Comparison of ENCODE assay signal across 9 mouse cellular contexts in genomic region chr13:107923129-107924114, GRCm38 (mm10).
DNase-seq lines count a peak whose midpoint lies in the region; ATAC-seq and TF ChIP-seq lines count a peak whose summit lies in the region.
"Had no signal": no experiment of that assay in that cellular context is flagged by ENCODE, and none has a peak within 500 bp of the region (broad histone marks: within the 10 kb centered on the region; RNA-seq: fewer than 3 reads in every experiment).

No protein-coding gene starts in this region.

- DNase-seq in left cerebral cortex, adult 9 months (ENCODE audit: low spot score in 2 of 2): peak; percentile 25 to 37
- DNase-seq in left cerebral cortex, adult 8-10 months (ENCODE audit: low spot score in 2 of 2): no peak
- peak; percentile 45 to 50 for DNase-seq in cerebellum, adult 2 months
- DNase-seq in thymus, postnatal 10 days (ENCODE audit: low spot score in 2 of 2): no peak
- DNase-seq in liver, embryonic 11.5 days (ENCODE audit: low spot score): no peak

- H3K4me2 ChIP-seq in forebrain, embryonic 13.5 days: no peak overlapping the region
- H3K4me2 ChIP-seq in hindbrain, embryonic 16.5 days (ENCODE audit: low read length): no peak overlapping the region
- no peak overlapping the region for H3K4me2 ChIP-seq in intestine, embryonic 15.5 days (replicated peaks)
- no peak overlapping the region for H3K4me2 ChIP-seq in liver, embryonic 11.5 days
- H3K4me2 ChIP-seq: neural tube, embryonic 12.5 days had no signal

- TF ChIP-seq CTCF in cerebellum, adult 2 months (IDR thresholded peaks at IDR 0.05; ENCODE audit: borderline replicate concordance, insufficient read depth, low read depth, low read length): no peak

- no peak overlapping the region for H3K4me3 ChIP-seq in cerebellum, adult 2 months (replicated peaks; ENCODE audit: insufficient read depth, low read depth, low read length)
- H3K4me3 ChIP-seq in forebrain, embryonic 13.5 days: no peak overlapping the region
- no peak overlapping the region for H3K4me3 ChIP-seq in hindbrain, embryonic 16.5 days (ENCODE audit: low read length)
- no peak overlapping the region for H3K4me3 ChIP-seq in intestine, embryonic 15.5 days (replicated peaks)
- H3K4me3 ChIP-seq in liver, embryonic 11.5 days (ENCODE audit: low read depth, low read length): no peak overlapping the region
- H3K4me3 ChIP-seq: neural tube, embryonic 12.5 days had no signal

- H3K9me3 ChIP-seq in forebrain, embryonic 13.5 days (replicated peaks): no peaks in the 10 kb centered on the region
- no peaks in the 10 kb centered on the region for H3K9me3 ChIP-seq in hindbrain, embryonic 16.5 days (ENCODE audit: control insufficient read depth, low read length)
- H3K9me3 ChIP-seq in intestine, embryonic 15.5 days: no peaks in the 10 kb centered on the region
- no peaks in the 10 kb centered on the region for H3K9me3 ChIP-seq in liver, embryonic 11.5 days (ENCODE audit: control insufficient read depth, low read length)
- H3K9me3 ChIP-seq: neural tube, embryonic 12.5 days had no signal

- peak; percentile 73 for ATAC-seq in forebrain, embryonic 13.5 days
- ATAC-seq in hindbrain, embryonic 16.5 days: peak; percentile 91
- no peak for ATAC-seq in intestine, embryonic 15.5 days
- ATAC-seq in liver, embryonic 11.5 days (replicated peaks; ENCODE audit: low FRiP score): no peak

- no peaks in the 10 kb centered on the region for H3K27me3 ChIP-seq in cerebellum, adult 2 months (ENCODE audit: control insufficient read depth, insufficient read depth, low read length)
- no peaks in the 10 kb centered on the region; the same call in 1 of the 2 replicates for H3K27me3 ChIP-seq in forebrain, embryonic 13.5 days
- no peaks in the 10 kb centered on the region for H3K27me3 ChIP-seq in hindbrain, embryonic 16.5 days (replicated peaks; ENCODE audit: control insufficient read depth, insufficient read depth, low read length)
- H3K27me3 ChIP-seq in intestine, embryonic 15.5 days (replicated peaks): no peaks in the 10 kb centered on the region
- H3K27me3 ChIP-seq in liver, embryonic 11.5 days (replicated peaks; ENCODE audit: control insufficient read depth, insufficient read depth, low read length): no peaks in the 10 kb centered on the region
- H3K27me3 ChIP-seq: neural tube, embryonic 12.5 days had no signal

- no peak overlapping the region for H3K9ac ChIP-seq in forebrain, embryonic 13.5 days
- no peak overlapping the region for H3K9ac ChIP-seq in hindbrain, embryonic 16.5 days (ENCODE audit: low read depth, low read length)
- H3K9ac ChIP-seq in intestine, embryonic 15.5 days: no peak overlapping the region
- H3K9ac ChIP-seq in liver, embryonic 11.5 days (ENCODE audit: low read depth, low read length): no peak overlapping the region
- H3K9ac ChIP-seq: neural tube, embryonic 12.5 days had no signal

- TF ChIP-seq POLR2A in cerebellum, adult 2 months (IDR thresholded peaks at IDR 0.05; ENCODE audit: borderline replicate concordance, insufficient read depth, low read length): no peak

- H3K36me3 ChIP-seq in forebrain, embryonic 13.5 days (ENCODE audit: poor library complexity, severe bottlenecking): no peaks in the 10 kb centered on the region
- no peaks in the 10 kb centered on the region for H3K36me3 ChIP-seq in hindbrain, embryonic 16.5 days (ENCODE audit: control insufficient read depth, insufficient read depth, low read length)
- H3K36me3 ChIP-seq in intestine, embryonic 15.5 days: no peaks in the 10 kb centered on the region
- no peaks in the 10 kb centered on the region for H3K36me3 ChIP-seq in liver, embryonic 11.5 days (ENCODE audit: control insufficient read depth, insufficient read depth, low read length)
- H3K36me3 ChIP-seq: neural tube, embryonic 12.5 days had no signal

- H3K27ac ChIP-seq in cerebellum, adult 2 months (ENCODE audit: insufficient read depth, low read length): no peak overlapping the region
- no peak overlapping the region; the same call in 1 of the 2 replicates for H3K27ac ChIP-seq in forebrain, embryonic 13.5 days
- H3K27ac ChIP-seq in hindbrain, embryonic 16.5 days (ENCODE audit: low read depth, low read length): peak overlapping the region; percentile 57
- no peak overlapping the region for H3K27ac ChIP-seq in intestine, embryonic 15.5 days
- no peak overlapping the region for H3K27ac ChIP-seq in liver, embryonic 11.5 days (ENCODE audit: low read depth, low read length)
- H3K27ac ChIP-seq: neural tube, embryonic 12.5 days had no signal

- peaks cover 5% of the 10 kb centered on the region; the same call in 1 of the 2 replicates for H3K4me1 ChIP-seq in cerebellum, adult 2 months (ENCODE audit: control insufficient read depth, insufficient read depth, low read length)
- peaks cover 16% of the 10 kb centered on the region for H3K4me1 ChIP-seq in forebrain, embryonic 13.5 days
- 0 out of 2 replicates have a peak, but pooled peaks cover 2% of the 10 kb centered on the region for H3K4me1 ChIP-seq in hindbrain, embryonic 16.5 days (ENCODE audit: control insufficient read depth, insufficient read depth, low read depth, low read length)
- H3K4me1 ChIP-seq in intestine, embryonic 15.5 days (replicated peaks): no peaks in the 10 kb centered on the region
- no peaks in the 10 kb centered on the region for H3K4me1 ChIP-seq in liver, embryonic 11.5 days (replicated peaks; ENCODE audit: control insufficient read depth, insufficient read depth, low read length)
- H3K4me1 ChIP-seq: neural tube, embryonic 12.5 days had no signal

- 23% methylated on average over 19 of the region's 19 CpGs for WGBS in cerebellum, adult 2 months
- 55% methylated on average over 19 of the region's 19 CpGs for WGBS in forebrain, embryonic 13.5 days
- WGBS in hindbrain, embryonic 16.5 days: 49% methylated on average over 19 of the region's 19 CpGs
- 68% methylated on average over 19 of the region's 19 CpGs for WGBS in intestine, embryonic 15.5 days
- 73% methylated on average over 19 of the region's 19 CpGs for whole genome bisulfite sequencing in liver, embryonic 11.5 days

Comparison
In these comparisons a context has a peak if more than half of its experiments do, and no peak if none do; other contexts are left out.
1. DNase-seq: peak in left cerebral cortex, adult 9 months (2 of 2) and cerebellum, adult 2 months (2 of 2); none in left cerebral cortex, adult 8-10 months (0 of 2), thymus, postnatal 10 days (0 of 2) and liver, embryonic 11.5 days (single experiment).
2. ATAC-seq: peak in forebrain, embryonic 13.5 days (single experiment) and hindbrain, embryonic 16.5 days (single experiment); none in intestine, embryonic 15.5 days (single experiment) and liver, embryonic 11.5 days (single experiment).